Mouse (Mus musculus) lung, embryonic 14.5 days (tissue): ENCODE results near the gene Calm3. TPM values are rescaled to one million over a fixed set of nuclear protein-coding genes. Genes with fewer than 3 reads are reported as not detected.
A peak's percentile ranks its signal among the peaks of the same experiment; 100 is the strongest.

ENCODE experiments used
- ATAC-seq: fragments of 200-750 bp; cut with Nextera tagmentation; 2 replicates; pipeline ENCODE4 v1.8.0; 2017; ENCODE audit warnings: mild to moderate bottlenecking, moderate TSS enrichment, moderate library complexity; ENCODE audit not compliant: insufficient read depth
- DNase-seq: peaks from one replicate; pipeline ENCODE4 v3.0.0-alpha.2; 2015
- H3K27ac ChIP-seq: fragments of 300-500 bp; sonication (generic); 2 replicates; pipeline ENCODE4 v1.5.1; 2014; ENCODE audit warnings: low read depth, mild to moderate bottlenecking, moderate library complexity
- H3K27me3 ChIP-seq: fragments of 300-500 bp; sonication (generic); 2 replicates; pipeline ENCODE4 v1.6.1; 2014; ENCODE audit warnings: low read length, control low read depth; ENCODE audit not compliant: insufficient read depth
- H3K36me3 ChIP-seq: fragments of 300-500 bp; sonication (generic); 2 replicates; pipeline ENCODE4 v1.6.1; 2014; ENCODE audit warnings: control low read depth; ENCODE audit not compliant: insufficient read depth
- H3K4me1 ChIP-seq: fragments of 300-500 bp; sonication (generic); 2 replicates; pipeline ENCODE4 v1.6.1; 2014; ENCODE audit warnings: antibody characterized with exemption, control low read depth; ENCODE audit not compliant: insufficient read depth
- H3K4me2 ChIP-seq: fragments of 300-500 bp; sonication (generic); 2 replicates; pipeline ENCODE4 v1.6.1; 2014; ENCODE audit warnings: mild to moderate bottlenecking
- H3K4me3 ChIP-seq: fragments of 300-500 bp; sonication (generic); 2 replicates; pipeline ENCODE4 v1.5.1; 2014; ENCODE audit warnings: low read depth, low read length
- H3K9ac ChIP-seq: fragments of 300-500 bp; sonication (generic); 2 replicates; pipeline ENCODE4 v1.6.1; 2014
- H3K9me3 ChIP-seq: fragments of 300-500 bp; sonication (generic); 2 replicates; pipeline ENCODE4 v1.6.1; 2016; ENCODE audit warnings: low read depth, low read length, control low read depth
- CTCF ChIP-seq: IDR thresholded peaks from 2 replicates; pipeline ENCODE4 v1.5.1; 2016; ENCODE audit warnings: antibody characterized with exemption, low read depth
- WGBS: fragments of 180-500 bp; shearing (Covaris S2); extraction: QIAGEN DNeasy Blood & Tissue Kit; methylation state at CpG from one replicate; pipeline ENCODE4 v1.1.7; 2014; 5-methylcytosine and 5-hydroxymethylcytosine counted together
- polyA plus RNA-seq: library from polyadenylated mRNA; unstranded; fragments of >200 nt; fragmentation: Nextera tagmentation; extraction: Ambion mirVana; gene quantifications from 2 replicates; pipeline ENCODE4 v1.2.1, GENCODE M21; 2014

Calm3 gene
- polyA plus RNA-seq, 1 experiment from 2014 or later = 155 TPM

GRCm38 (mm10) chr7:16913806-16914452 is 10.0 kb downstream of the Calm3 start:
- Histone ChIP-seq H3K36me3 (peaks cover 47% of the 10 kb centered on the region), H3K4me2 (no peak overlapping the region), H3K9me3 (no peaks in the 10 kb centered on the region), H3K4me3 (no peak overlapping the region), H3K27ac (no peak overlapping the region), H3K9ac (no peak overlapping the region), H3K4me1 (no peaks in the 10 kb centered on the region; the same call in 1 of the 2 replicates), H3K27me3 (peaks cover 3% of the 10 kb centered on the region; the same call in 1 of the 2 replicates)
- TF ChIP-seq CTCF = peak; percentile 92
- 27% methylated on average over 10 of the region's 10 CpGs for WGBS
- peak; percentile 93 for DNase-seq
- peak; percentile 62 for ATAC-seq

- TF ChIP-seq CTCF = no peak
- H3K4me1 ChIP-seq = peaks cover 4% of the 10 kb centered on the region; the same call in 1 of the 2 replicates
- no peak overlapping the region for H3K4me3 ChIP-seq
- peaks cover 10% of the 10 kb centered on the region; the same call in 1 of the 2 replicates for H3K27me3 ChIP-seq
- ATAC-seq (no peak), DNase-seq (no peak)
- no peak overlapping the region for H3K9ac ChIP-seq
- no peak overlapping the region for H3K27ac ChIP-seq
- no peak overlapping the region for H3K4me2 ChIP-seq
- H3K9me3 ChIP-seq = no peaks in the 10 kb centered on the region
- peaks cover 31% of the 10 kb centered on the region for H3K36me3 ChIP-seq
- 62% methylated on average over 6 of the region's 6 CpGs for WGBS
These were observed 11.6 kb downstream of the Calm3 start for GRCm38 (mm10) chr7:16912360-16912759.

DNA sequence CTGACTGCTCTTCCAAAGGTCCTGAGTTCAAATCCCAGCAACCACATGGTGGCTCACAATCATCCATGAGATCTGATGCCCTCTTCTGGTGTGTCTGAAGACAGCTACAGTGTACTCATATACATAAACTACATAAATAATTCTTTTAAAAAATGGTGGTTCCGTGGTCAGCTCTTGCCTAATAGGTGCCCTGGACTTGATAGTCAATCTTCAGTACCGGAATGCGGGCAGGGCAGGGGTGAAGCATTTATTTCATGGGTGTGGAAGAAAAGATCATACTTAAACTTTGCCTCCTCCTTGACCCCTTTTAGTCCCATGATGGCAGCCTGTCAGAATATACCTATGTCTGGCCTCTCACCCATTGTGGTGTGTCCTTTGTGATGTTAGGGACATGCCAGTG is 12.0 kb downstream of the Calm3 start:
- TF ChIP-seq CTCF = no peak
- whole genome bisulfite sequencing = 86% methylated on average over 3 of the region's 3 CpGs
- H3K27ac ChIP-seq = no peak overlapping the region
- no peaks in the 10 kb centered on the region for H3K9me3 ChIP-seq
- peaks cover 27% of the 10 kb centered on the region for H3K36me3 ChIP-seq
- H3K9ac ChIP-seq = no peak overlapping the region
- no peak overlapping the region for H3K4me3 ChIP-seq
- ATAC-seq (no peak), DNase-seq (no peak)
- H3K27me3 ChIP-seq = peaks cover 10% of the 10 kb centered on the region; the same call in 1 of the 2 replicates
- H3K4me1 ChIP-seq = peaks cover 4% of the 10 kb centered on the region; the same call in 1 of the 2 replicates
- H3K4me2 ChIP-seq = no peak overlapping the region

DNA sequence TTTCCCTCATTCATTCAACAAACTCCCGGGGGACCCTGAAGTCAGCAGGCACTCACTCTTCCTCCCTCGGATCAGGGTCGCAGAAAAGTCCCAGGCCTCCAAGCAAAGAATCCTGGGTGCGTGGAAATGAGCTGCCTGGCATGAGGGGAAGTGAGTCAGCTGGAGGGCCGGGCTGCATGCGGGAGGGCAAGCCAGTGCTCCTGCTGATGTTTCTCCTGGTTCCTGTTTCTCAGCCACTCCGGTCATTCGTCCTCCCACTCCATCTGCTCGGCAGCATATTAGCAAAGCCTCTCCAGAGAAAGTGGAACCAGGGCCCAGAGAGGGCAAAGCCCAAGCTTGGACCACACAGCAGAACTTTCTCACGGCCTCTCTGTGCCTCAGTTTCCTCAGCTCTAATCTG is 14.0 kb downstream of the Calm3 start:
- WGBS = 30% methylated on average over 10 of the region's 10 CpGs
- no peak for TF ChIP-seq CTCF
- Histone ChIP-seq H3K9ac (no peak overlapping the region), H3K4me2 (no peak overlapping the region), H3K27me3 (peaks cover 10% of the 10 kb centered on the region; the same call in 1 of the 2 replicates), H3K4me1 (peaks cover 16% of the 10 kb centered on the region), H3K9me3 (no peaks in the 10 kb centered on the region), H3K27ac (no peak overlapping the region), H3K36me3 (peaks cover 8% of the 10 kb centered on the region), H3K4me3 (no peak overlapping the region)
- no peak for DNase-seq
- ATAC-seq = no peak

- DNase-seq (no peak), ATAC-seq (no peak)
- H3K27me3 ChIP-seq = peaks cover 10% of the 10 kb centered on the region; the same call in 1 of the 2 replicates
- WGBS = 43% methylated on average over 11 of the region's 11 CpGs
- H3K4me2 ChIP-seq = no peak overlapping the region
- no peak overlapping the region for H3K27ac ChIP-seq
- no peaks in the 10 kb centered on the region for H3K36me3 ChIP-seq
- H3K9me3 ChIP-seq = no peaks in the 10 kb centered on the region
- H3K9ac ChIP-seq = no peak overlapping the region
- peaks cover 16% of the 10 kb centered on the region for H3K4me1 ChIP-seq
- H3K4me3 ChIP-seq = no peak overlapping the region
- no peak for TF ChIP-seq CTCF
These were observed 15.1 kb downstream of the Calm3 start for GRCm38 (mm10) chr7:16908859-16909258.

DNA sequence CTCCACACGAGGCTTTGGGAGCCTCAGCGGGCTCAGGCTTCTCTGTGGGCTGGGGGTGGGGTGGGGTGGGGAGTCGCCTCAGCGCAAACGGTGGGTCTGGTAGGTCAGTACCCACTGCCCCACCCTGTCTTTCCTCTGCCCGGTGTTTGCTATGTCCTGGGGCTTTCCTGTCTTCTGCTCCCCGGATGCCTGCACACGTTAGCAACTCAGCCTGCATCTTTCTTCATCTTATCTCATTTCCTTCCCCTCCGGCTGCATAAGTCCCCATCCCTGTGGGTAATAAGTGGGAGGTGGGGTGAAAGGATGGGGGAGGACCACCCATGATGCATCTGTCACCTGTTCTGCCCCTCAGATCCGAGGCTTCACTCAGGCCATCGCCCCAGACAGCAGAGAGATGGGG is 15.5 kb downstream of the Calm3 start:
- H3K9ac ChIP-seq = no peak overlapping the region; the same call in 1 of the 2 replicates
- no peak for TF ChIP-seq CTCF
- peaks cover 10% of the 10 kb centered on the region; the same call in 1 of the 2 replicates for H3K27me3 ChIP-seq
- H3K4me2 ChIP-seq = peak overlapping the region; percentile 32; the same call in 1 of the 2 replicates
- H3K4me1 ChIP-seq = peaks cover 16% of the 10 kb centered on the region
- no peaks in the 10 kb centered on the region for H3K36me3 ChIP-seq
- no peak for DNase-seq
- no peak overlapping the region for H3K27ac ChIP-seq
- 23% methylated on average over 11 of the region's 11 CpGs for whole genome bisulfite sequencing
- H3K4me3 ChIP-seq = no peak overlapping the region
- ATAC-seq = no peak
- no peaks in the 10 kb centered on the region for H3K9me3 ChIP-seq

GRCm38 (mm10) chr7:16907842-16908241 is 16.1 kb downstream of the Calm3 start:
- H3K4me1 ChIP-seq = peaks cover 16% of the 10 kb centered on the region
- no peak overlapping the region for H3K4me3 ChIP-seq
- H3K36me3 ChIP-seq = no peaks in the 10 kb centered on the region
- 23% methylated on average over 7 of the region's 7 CpGs for WGBS
- no peak overlapping the region for H3K27ac ChIP-seq
- peak overlapping the region; percentile 32; the same call in 1 of the 2 replicates for H3K4me2 ChIP-seq
- no peak overlapping the region; the same call in 1 of the 2 replicates for H3K9ac ChIP-seq
- peaks cover 10% of the 10 kb centered on the region; the same call in 1 of the 2 replicates for H3K27me3 ChIP-seq
- ATAC-seq (no peak), DNase-seq (no peak)
- no peak for TF ChIP-seq CTCF
- no peaks in the 10 kb centered on the region for H3K9me3 ChIP-seq
